31 mouse cellular contexts compared by ENCODE assay signal in the genomic region with DNA sequence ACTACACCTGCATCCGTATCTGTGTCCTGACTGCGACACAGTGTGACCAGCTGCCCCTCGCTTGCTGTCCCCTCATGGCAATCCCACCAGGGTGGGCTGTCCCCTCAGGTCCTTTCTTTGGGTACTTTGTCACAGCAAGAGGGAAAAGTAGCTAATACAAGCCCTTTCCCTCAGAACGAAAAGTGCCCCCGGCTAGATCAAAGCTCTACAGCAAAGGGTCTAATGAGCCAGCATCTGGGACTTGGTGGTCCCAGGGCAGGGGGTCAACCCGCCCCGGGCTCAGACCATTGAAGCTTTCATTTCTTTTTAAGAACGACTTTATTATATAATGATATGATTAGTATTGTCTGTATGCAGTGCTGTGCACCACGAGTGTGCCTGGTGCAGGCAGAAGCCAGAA. TPM values are rescaled to one million over a fixed set of nuclear protein-coding genes. Genes with fewer than 3 reads are reported as not detected.
DNase-seq lines count a peak whose midpoint lies in the region; ATAC-seq and TF ChIP-seq lines count a peak whose summit lies in the region.
"Had no signal": no experiment of that assay in that cellular context is flagged by ENCODE, and none has a peak within 500 bp of the region (broad histone marks: within the 10 kb centered on the region; RNA-seq: fewer than 3 reads in every experiment).

No protein-coding gene starts in this region.

- no peak for TF ChIP-seq CTCF in forebrain, postnatal 0 days (IDR thresholded peaks at IDR 0.05; ENCODE audit: low read depth)

- H3K27me3 ChIP-seq in forebrain, embryonic 11.5 days (ENCODE audit: control insufficient read depth, insufficient read depth, low read length): peaks cover 2% of the 10 kb centered on the region; the same call in 1 of the 2 replicates
- H3K27me3 ChIP-seq in forebrain, postnatal 0 days (ENCODE audit: insufficient read depth, low read length): no peaks in the 10 kb centered on the region
- 0 out of 2 replicates have a peak, but pooled peaks cover 2% of the 10 kb centered on the region for H3K27me3 ChIP-seq in hindbrain, embryonic 11.5 days (ENCODE audit: control insufficient read depth, insufficient read depth, low read length)
- no peaks in the 10 kb centered on the region for H3K27me3 ChIP-seq in hindbrain, embryonic 14.5 days (ENCODE audit: control insufficient read depth, insufficient read depth, low read length)
- no peaks in the 10 kb centered on the region for H3K27me3 ChIP-seq in midbrain, embryonic 13.5 days
- no peaks in the 10 kb centered on the region for H3K27me3 ChIP-seq in midbrain, embryonic 14.5 days (ENCODE audit: control insufficient read depth, insufficient read depth, low read length)
- H3K27me3 ChIP-seq in embryonic facial prominence, embryonic 10.5 days (replicated peaks; ENCODE audit: low read depth, poor library complexity, severe bottlenecking): 0 out of 2 replicates have a peak, but pooled peaks cover 6% of the 10 kb centered on the region
- H3K27me3 ChIP-seq: hindbrain, embryonic 15.5 days had no signal

- WGBS in forebrain, embryonic 11.5 days: 43% methylated on average over 9 of the region's 9 CpGs
- 40% methylated on average over 9 of the region's 9 CpGs for WGBS in forebrain, postnatal 0 days
- 60% methylated on average over 9 of the region's 9 CpGs for WGBS in hindbrain, embryonic 11.5 days
- WGBS in hindbrain, embryonic 14.5 days: 56% methylated on average over 9 of the region's 9 CpGs
- WGBS in midbrain, embryonic 13.5 days: 50% methylated on average over 9 of the region's 9 CpGs
- 49% methylated on average over 9 of the region's 9 CpGs for WGBS in midbrain, embryonic 14.5 days
- 53% methylated on average over 9 of the region's 9 CpGs for WGBS in embryonic facial prominence, embryonic 10.5 days

- no peak overlapping the region for H3K9ac ChIP-seq in forebrain, embryonic 11.5 days (ENCODE audit: low read length)
- no peak overlapping the region for H3K9ac ChIP-seq in forebrain, postnatal 0 days
- H3K9ac ChIP-seq in hindbrain, embryonic 11.5 days (ENCODE audit: low read depth, low read length): no peak overlapping the region
- H3K9ac ChIP-seq in hindbrain, embryonic 14.5 days: no peak overlapping the region
- H3K9ac ChIP-seq in midbrain, embryonic 13.5 days (replicated peaks): no peak overlapping the region
- no peak overlapping the region for H3K9ac ChIP-seq in midbrain, embryonic 14.5 days (replicated peaks; ENCODE audit: low read length)
- H3K9ac ChIP-seq: heart, embryonic 12.5 days; heart, embryonic 15.5 days; hindbrain, embryonic 15.5 days had no signal

- no peaks in the 10 kb centered on the region for H3K4me1 ChIP-seq in forebrain, embryonic 11.5 days (replicated peaks; ENCODE audit: control insufficient read depth, insufficient read depth, low read length)
- no peaks in the 10 kb centered on the region for H3K4me1 ChIP-seq in forebrain, postnatal 0 days (ENCODE audit: insufficient read depth)
- no peaks in the 10 kb centered on the region for H3K4me1 ChIP-seq in hindbrain, embryonic 11.5 days (replicated peaks; ENCODE audit: control insufficient read depth, insufficient read depth, low read length)
- H3K4me1 ChIP-seq in hindbrain, embryonic 14.5 days (replicated peaks; ENCODE audit: control insufficient read depth, insufficient read depth, low read length): no peaks in the 10 kb centered on the region
- no peaks in the 10 kb centered on the region for H3K4me1 ChIP-seq in midbrain, embryonic 13.5 days (replicated peaks)
- no peaks in the 10 kb centered on the region for H3K4me1 ChIP-seq in midbrain, embryonic 14.5 days (ENCODE audit: control insufficient read depth, insufficient read depth, low read length)
- peaks cover 12% of the 10 kb centered on the region for H3K4me1 ChIP-seq in embryonic facial prominence, embryonic 10.5 days
- H3K4me1 ChIP-seq: heart, embryonic 12.5 days; heart, embryonic 15.5 days; hindbrain, embryonic 15.5 days had no signal

- H3K36me3 ChIP-seq in forebrain, embryonic 11.5 days (ENCODE audit: control insufficient read depth, insufficient read depth, low read length): no peaks in the 10 kb centered on the region
- H3K36me3 ChIP-seq in forebrain, postnatal 0 days (ENCODE audit: insufficient read depth): no peaks in the 10 kb centered on the region
- no peaks in the 10 kb centered on the region for H3K36me3 ChIP-seq in hindbrain, embryonic 11.5 days (ENCODE audit: control insufficient read depth, insufficient read depth, low read length)
- H3K36me3 ChIP-seq in hindbrain, embryonic 14.5 days (replicated peaks; ENCODE audit: control insufficient read depth, insufficient read depth): no peaks in the 10 kb centered on the region
- no peaks in the 10 kb centered on the region for H3K36me3 ChIP-seq in midbrain, embryonic 13.5 days
- H3K36me3 ChIP-seq in midbrain, embryonic 14.5 days (ENCODE audit: control insufficient read depth, insufficient read depth, low read length): no peaks in the 10 kb centered on the region
- H3K36me3 ChIP-seq in embryonic facial prominence, embryonic 10.5 days (replicated peaks): no peaks in the 10 kb centered on the region
- H3K36me3 ChIP-seq: forebrain, embryonic 10.5 days; heart, embryonic 12.5 days; heart, embryonic 15.5 days; hindbrain, embryonic 15.5 days had no signal

- H3K4me2 ChIP-seq in forebrain, embryonic 11.5 days (ENCODE audit: low read depth, low read length, severe bottlenecking): no peak overlapping the region
- H3K4me2 ChIP-seq in forebrain, postnatal 0 days (ENCODE audit: low read depth): no peak overlapping the region
- no peak overlapping the region for H3K4me2 ChIP-seq in hindbrain, embryonic 11.5 days (replicated peaks; ENCODE audit: low read depth, low read length)
- no peak overlapping the region for H3K4me2 ChIP-seq in hindbrain, embryonic 14.5 days (replicated peaks)
- no peak overlapping the region for H3K4me2 ChIP-seq in midbrain, embryonic 13.5 days (replicated peaks)
- H3K4me2 ChIP-seq in midbrain, embryonic 14.5 days (ENCODE audit: low read length): no peak overlapping the region
- H3K4me2 ChIP-seq: heart, embryonic 12.5 days; heart, embryonic 15.5 days; hindbrain, embryonic 15.5 days had no signal

- DNase-seq in forebrain, embryonic 11.5 days (ENCODE audit: low spot score): peak; percentile 50
- DNase-seq in forebrain, postnatal 0 days: no peak
- peak; percentile 14 for DNase-seq in hindbrain, embryonic 11.5 days (ENCODE audit: low spot score)
- no peak for DNase-seq in hindbrain, embryonic 14.5 days (ENCODE audit: low spot score)
- DNase-seq in midbrain, embryonic 14.5 days: no peak
- DNase-seq in embryonic facial prominence, embryonic 10.5 days (ENCODE audit: low spot score): peak; percentile 25
- DNase-seq in left cerebral cortex, postnatal 36 days (ENCODE audit: low spot score in 2 of 2): no peak
- DNase-seq: adrenal gland, adult 8-10 months; adrenal gland, postnatal 25 days; cerebellum, adult 11-12 months; cerebellum, adult 8-10 months; cerebellum, postnatal 10 days; cerebellum, postnatal 36 days; embryo, embryonic 11 days; gastrocnemius, postnatal 25 days; heart, postnatal 10 days; heart, postnatal 36 days had no signal

- no peaks in the 10 kb centered on the region for H3K9me3 ChIP-seq in forebrain, embryonic 11.5 days (ENCODE audit: control insufficient read depth, low read length)
- no peaks in the 10 kb centered on the region for H3K9me3 ChIP-seq in forebrain, postnatal 0 days (ENCODE audit: low read length)
- H3K9me3 ChIP-seq in hindbrain, embryonic 11.5 days (ENCODE audit: control insufficient read depth, low read length): no peaks in the 10 kb centered on the region
- H3K9me3 ChIP-seq in hindbrain, embryonic 14.5 days (ENCODE audit: control insufficient read depth, low read length): no peaks in the 10 kb centered on the region
- 0 out of 2 replicates have a peak, but pooled peaks cover 3% of the 10 kb centered on the region for H3K9me3 ChIP-seq in midbrain, embryonic 13.5 days
- no peaks in the 10 kb centered on the region for H3K9me3 ChIP-seq in midbrain, embryonic 14.5 days (ENCODE audit: control insufficient read depth, low read length)
- no peaks in the 10 kb centered on the region for H3K9me3 ChIP-seq in embryonic facial prominence, embryonic 10.5 days
- H3K9me3 ChIP-seq: forebrain, embryonic 10.5 days; heart, embryonic 15.5 days; hindbrain, embryonic 15.5 days had no signal

- intact Hi-C loops in left cerebral cortex, postnatal 36 days (cut with DNase I): no loop called here

- H3K4me3 ChIP-seq in forebrain, embryonic 11.5 days (ENCODE audit: low read depth, low read length): no peak overlapping the region
- H3K4me3 ChIP-seq in forebrain, postnatal 0 days (ENCODE audit: low read depth, low read length): no peak overlapping the region
- no peak overlapping the region for H3K4me3 ChIP-seq in hindbrain, embryonic 11.5 days (ENCODE audit: low read depth, low read length)
- H3K4me3 ChIP-seq in hindbrain, embryonic 14.5 days (replicated peaks; ENCODE audit: low read length): no peak overlapping the region
- H3K4me3 ChIP-seq in midbrain, embryonic 13.5 days (replicated peaks): no peak overlapping the region
- H3K4me3 ChIP-seq in midbrain, embryonic 14.5 days (replicated peaks; ENCODE audit: low read depth, low read length): no peak overlapping the region
- no peak overlapping the region for H3K4me3 ChIP-seq in embryonic facial prominence, embryonic 10.5 days
- H3K4me3 ChIP-seq: forebrain, embryonic 10.5 days; heart, adult 2 months; heart, embryonic 12.5 days; heart, embryonic 15.5 days; hindbrain, embryonic 15.5 days had no signal

- no peak overlapping the region for H3K27ac ChIP-seq in forebrain, embryonic 11.5 days (ENCODE audit: low read depth, low read length)
- no peak overlapping the region for H3K27ac ChIP-seq in forebrain, postnatal 0 days (ENCODE audit: low read depth, low read length)
- H3K27ac ChIP-seq in hindbrain, embryonic 11.5 days (ENCODE audit: low read depth, low read length): no peak overlapping the region
- no peak overlapping the region for H3K27ac ChIP-seq in hindbrain, embryonic 14.5 days
- H3K27ac ChIP-seq in midbrain, embryonic 13.5 days: no peak overlapping the region
- H3K27ac ChIP-seq in midbrain, embryonic 14.5 days (replicated peaks; ENCODE audit: low read depth, low read length): no peak overlapping the region
- no peak overlapping the region for H3K27ac ChIP-seq in embryonic facial prominence, embryonic 10.5 days (replicated peaks)
- H3K27ac ChIP-seq: forebrain, embryonic 10.5 days; heart, adult 2 months; heart, embryonic 15.5 days; hindbrain, embryonic 15.5 days had no signal

- no peak for ATAC-seq in forebrain, embryonic 11.5 days (replicated peaks; ENCODE audit: low FRiP score)
- ATAC-seq in forebrain, postnatal 0 days: no peak
- 0 out of 2 replicates have a peak, but pooled peaks have one; percentile 13 for ATAC-seq in hindbrain, embryonic 11.5 days (ENCODE audit: low FRiP score)
- no peak for ATAC-seq in hindbrain, embryonic 14.5 days (ENCODE audit: low FRiP score)
- ATAC-seq in midbrain, embryonic 13.5 days: 0 out of 2 replicates have a peak, but pooled peaks have one; percentile 34
- ATAC-seq in midbrain, embryonic 14.5 days (ENCODE audit: low FRiP score, low TSS enrichment): no peak
- ATAC-seq: activated CD4-positive, CD25-positive, alpha-beta regulatory T cell, adult 4 months; forebrain, embryonic 14.5 days had no signal

RNA-seq across cellular contexts. Expression of a gene that starts 8.9 kb away (rescaled TPM):
- not detected in 2 replicates for polyA plus RNA-seq in forebrain, embryonic 11.5 days (2014; fragmentation: Nextera tagmentation; extraction: Ambion mirVana)
- not detected in 2 replicates for total RNA-seq in forebrain, postnatal 0 days (2014; rRNA removed)
- polyA plus RNA-seq in forebrain, postnatal 0 days (2015; fragmentation: Nextera tagmentation; extraction: Ambion mirVana): not detected in 2 replicates
- polyA plus RNA-seq in hindbrain, embryonic 11.5 days (2014; fragmentation: Nextera tagmentation; extraction: Ambion mirVana): not detected in 2 replicates
- not detected in 2 replicates for polyA plus RNA-seq in hindbrain, embryonic 14.5 days (2014; fragmentation: Nextera tagmentation; extraction: Ambion mirVana)
- polyA plus RNA-seq in midbrain, embryonic 13.5 days (2015; fragmentation: Nextera tagmentation; extraction: Ambion mirVana): not detected in 2 replicates
- polyA plus RNA-seq in midbrain, embryonic 14.5 days (2014; fragmentation: Nextera tagmentation; extraction: Ambion mirVana): not detected in 2 replicates
- not detected in 2 replicates for polyA plus RNA-seq in embryonic facial prominence, embryonic 10.5 days (2016; fragmentation: Nextera tagmentation; extraction: Ambion mirVana)
- 1 to 10 TPM; 1.1 to 1.3 TPM for total RNA-seq in left cerebral cortex, postnatal 36 days (2021)
- total RNA-seq: adrenal gland, adult 8-10 months; adrenal gland, postnatal 25 days; ES-E14; gastrocnemius, adult 8-10 months; gastrocnemius, postnatal 25 days; heart, adult 2 months; heart, postnatal 10 days; heart, postnatal 36 days had no signal
- polyA plus RNA-seq: activated CD4-positive, CD25-positive, alpha-beta regulatory T cell, adult 4 months; brain, embryonic 14.5 days; embryonic facial prominence, embryonic 11.5 days; embryonic facial prominence, embryonic 14.5 days; forebrain, embryonic 10.5 days; forebrain, embryonic 14.5 days; heart, embryonic 12.5 days; heart, embryonic 15.5 days; hindbrain, embryonic 15.5 days; intestine, embryonic 14.5 days had no signal

RNA-seq across cellular contexts. Expression of a gene that starts 23.3 kb away (rescaled TPM):
- 64.4 and 67.7 TPM in 2 replicates for polyA plus RNA-seq in forebrain, embryonic 11.5 days (2014; fragmentation: Nextera tagmentation; extraction: Ambion mirVana)
- 70.0 and 73.0 TPM in 2 replicates for total RNA-seq in forebrain, postnatal 0 days (2014; rRNA removed)
- polyA plus RNA-seq in forebrain, postnatal 0 days (2015; fragmentation: Nextera tagmentation; extraction: Ambion mirVana): 37.5 and 38.6 TPM in 2 replicates
- polyA plus RNA-seq in hindbrain, embryonic 11.5 days (2014; fragmentation: Nextera tagmentation; extraction: Ambion mirVana): 35.4 and 37.8 TPM in 2 replicates
- 53.1 and 53.5 TPM in 2 replicates for polyA plus RNA-seq in hindbrain, embryonic 14.5 days (2014; fragmentation: Nextera tagmentation; extraction: Ambion mirVana)
- 50.4 and 61.4 TPM in 2 replicates for polyA plus RNA-seq in midbrain, embryonic 13.5 days (2015; fragmentation: Nextera tagmentation; extraction: Ambion mirVana)
- polyA plus RNA-seq in midbrain, embryonic 14.5 days (2014; fragmentation: Nextera tagmentation; extraction: Ambion mirVana): 48.8 and 64.3 TPM in 2 replicates
- polyA plus RNA-seq in embryonic facial prominence, embryonic 10.5 days (2016; fragmentation: Nextera tagmentation; extraction: Ambion mirVana): 76.4 and 77.3 TPM in 2 replicates
- 10 to 100 TPM; 41.9 to 55.9 TPM for total RNA-seq in left cerebral cortex, postnatal 36 days (2021)

RNA-seq across cellular contexts. Expression of a gene that starts 35.5 kb away (rescaled TPM):
- polyA plus RNA-seq in forebrain, embryonic 11.5 days (2014; fragmentation: Nextera tagmentation; extraction: Ambion mirVana): 0.04 and 0.09 TPM in 2 replicates
- total RNA-seq in forebrain, postnatal 0 days (2014; rRNA removed): 22.2 and 26.7 TPM in 2 replicates
- 0.65 and 0.69 TPM in 2 replicates for polyA plus RNA-seq in forebrain, postnatal 0 days (2015; fragmentation: Nextera tagmentation; extraction: Ambion mirVana)
- 0.06 and 0.19 TPM in 2 replicates for polyA plus RNA-seq in hindbrain, embryonic 11.5 days (2014; fragmentation: Nextera tagmentation; extraction: Ambion mirVana)
- polyA plus RNA-seq in hindbrain, embryonic 14.5 days (2014; fragmentation: Nextera tagmentation; extraction: Ambion mirVana): 0.99 and 1.2 TPM in 2 replicates
- 0.24 and 0.28 TPM in 2 replicates for polyA plus RNA-seq in midbrain, embryonic 13.5 days (2015; fragmentation: Nextera tagmentation; extraction: Ambion mirVana)
- 0.84 and 1.4 TPM in 2 replicates for polyA plus RNA-seq in midbrain, embryonic 14.5 days (2014; fragmentation: Nextera tagmentation; extraction: Ambion mirVana)
- polyA plus RNA-seq in embryonic facial prominence, embryonic 10.5 days (2016; fragmentation: Nextera tagmentation; extraction: Ambion mirVana): 0.03 TPM in 1 of 2 replicates, not detected in the other
- 10 to 100 TPM; 15.7 to 16.3 TPM for total RNA-seq in left cerebral cortex, postnatal 36 days (2021)
- total RNA-seq: gastrocnemius, postnatal 25 days; heart, postnatal 10 days had no signal
- polyA plus RNA-seq: activated CD4-positive, CD25-positive, alpha-beta regulatory T cell, adult 4 months; embryonic facial prominence, embryonic 14.5 days; forebrain, embryonic 10.5 days; heart, embryonic 12.5 days; heart, embryonic 15.5 days had no signal

RNA-seq across cellular contexts. Expression of a gene that starts 44.7 kb away (rescaled TPM):
- polyA plus RNA-seq in forebrain, embryonic 11.5 days (2014; fragmentation: Nextera tagmentation; extraction: Ambion mirVana): 14.2 and 15.6 TPM in 2 replicates
- 18.5 and 24.1 TPM in 2 replicates for total RNA-seq in forebrain, postnatal 0 days (2014; rRNA removed)
- 11.0 and 13.1 TPM in 2 replicates for polyA plus RNA-seq in forebrain, postnatal 0 days (2015; fragmentation: Nextera tagmentation; extraction: Ambion mirVana)
- polyA plus RNA-seq in hindbrain, embryonic 11.5 days (2014; fragmentation: Nextera tagmentation; extraction: Ambion mirVana): 12.4 and 16.1 TPM in 2 replicates
- polyA plus RNA-seq in hindbrain, embryonic 14.5 days (2014; fragmentation: Nextera tagmentation; extraction: Ambion mirVana): 15.5 and 21.4 TPM in 2 replicates
- polyA plus RNA-seq in midbrain, embryonic 13.5 days (2015; fragmentation: Nextera tagmentation; extraction: Ambion mirVana): 9.5 and 10.5 TPM in 2 replicates
- polyA plus RNA-seq in midbrain, embryonic 14.5 days (2014; fragmentation: Nextera tagmentation; extraction: Ambion mirVana): 14.7 and 19.1 TPM in 2 replicates
- 28.4 and 29.2 TPM in 2 replicates for polyA plus RNA-seq in embryonic facial prominence, embryonic 10.5 days (2016; fragmentation: Nextera tagmentation; extraction: Ambion mirVana)
- total RNA-seq in left cerebral cortex, postnatal 36 days (2021): 1 to 10 TPM; 3.1 to 3.7 TPM

RNA-seq across cellular contexts. Expression of a gene that starts 59.4 kb away (rescaled TPM):
- polyA plus RNA-seq in forebrain, embryonic 11.5 days (2014; fragmentation: Nextera tagmentation; extraction: Ambion mirVana): 9.4 and 9.9 TPM in 2 replicates
- 45.3 and 54.7 TPM in 2 replicates for total RNA-seq in forebrain, postnatal 0 days (2014; rRNA removed)
- polyA plus RNA-seq in forebrain, postnatal 0 days (2015; fragmentation: Nextera tagmentation; extraction: Ambion mirVana): 11.3 and 16.9 TPM in 2 replicates
- polyA plus RNA-seq in hindbrain, embryonic 11.5 days (2014; fragmentation: Nextera tagmentation; extraction: Ambion mirVana): 11.7 and 12.4 TPM in 2 replicates
- 19.8 and 20.8 TPM in 2 replicates for polyA plus RNA-seq in hindbrain, embryonic 14.5 days (2014; fragmentation: Nextera tagmentation; extraction: Ambion mirVana)
- 18.4 and 20.5 TPM in 2 replicates for polyA plus RNA-seq in midbrain, embryonic 13.5 days (2015; fragmentation: Nextera tagmentation; extraction: Ambion mirVana)
- polyA plus RNA-seq in midbrain, embryonic 14.5 days (2014; fragmentation: Nextera tagmentation; extraction: Ambion mirVana): 17.2 and 21.6 TPM in 2 replicates
- polyA plus RNA-seq in embryonic facial prominence, embryonic 10.5 days (2016; fragmentation: Nextera tagmentation; extraction: Ambion mirVana): 20.0 and 21.5 TPM in 2 replicates
- 10 to 100 TPM; 43.7 to 52.3 TPM for total RNA-seq in left cerebral cortex, postnatal 36 days (2021)
- polyA plus RNA-seq: activated CD4-positive, CD25-positive, alpha-beta regulatory T cell, adult 4 months had no signal

Comparison
In these comparisons a context has a peak if more than half of its experiments do, and no peak if none do; other contexts are left out.
1. ATAC-seq: peak in hindbrain, embryonic 11.5 days (single experiment) and midbrain, embryonic 13.5 days (single experiment); none in forebrain, embryonic 11.5 days (single experiment), forebrain, postnatal 0 days (single experiment), hindbrain, embryonic 14.5 days (single experiment) and midbrain, embryonic 14.5 days (single experiment).
2. DNase-seq: peak in forebrain, embryonic 11.5 days (single experiment), hindbrain, embryonic 11.5 days (single experiment) and embryonic facial prominence, embryonic 10.5 days (single experiment); none in forebrain, postnatal 0 days (single experiment), hindbrain, embryonic 14.5 days (single experiment), midbrain, embryonic 14.5 days (single experiment) and left cerebral cortex, postnatal 36 days (0 of 2).